Mouse (Mus musculus) T-helper 1 cell (primary cell): ENCODE results near the gene Sfxn5.

ENCODE experiments used
- in situ Hi-C: fragments of 300-600 bp; cut with MboI, MseI; formaldehyde crosslinking; loops from one replicate; pipeline ENCODE4 v1.15.1; 2025; ENCODE audit warnings: high pct_unique_total_duplicates

Gene Sfxn5

DNA sequence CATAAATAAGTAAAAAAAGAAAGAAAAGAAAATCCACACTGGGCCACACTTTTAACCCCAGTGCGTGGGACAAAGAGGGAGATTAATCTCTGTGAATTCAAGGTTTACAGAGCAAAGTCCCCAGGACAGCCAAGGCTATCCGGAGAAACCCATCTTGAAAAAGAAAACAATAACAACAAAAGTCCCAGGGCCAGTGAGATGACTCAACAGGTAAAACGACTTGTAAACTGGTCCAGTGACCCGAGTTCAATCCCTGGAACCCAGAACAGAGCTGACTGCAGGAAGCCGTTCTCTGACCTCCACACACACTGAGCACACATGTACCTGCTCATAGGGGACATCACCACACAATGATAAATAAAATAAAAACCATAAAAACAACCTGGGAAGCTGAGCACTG is 31.2 kb upstream of the Sfxn5 start:
- in situ Hi-C loops = no loop called here

DNA sequence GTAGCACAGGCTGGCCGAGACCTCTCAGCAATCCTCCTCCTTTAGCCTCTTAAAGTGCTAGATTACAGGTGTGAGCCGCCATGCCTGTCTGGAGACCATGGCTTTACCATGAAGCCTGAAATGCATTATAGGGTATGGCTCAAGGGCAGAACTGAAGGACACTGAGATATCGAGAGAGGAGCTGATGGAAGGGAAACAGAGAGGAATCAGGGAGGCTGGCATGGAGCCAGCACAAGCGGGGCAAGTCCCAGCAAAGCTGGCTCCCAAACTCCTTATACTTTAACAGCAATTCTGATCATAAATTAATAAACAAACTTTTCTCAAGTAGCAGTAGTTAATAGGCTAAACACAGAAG is 30.7 kb upstream of the Sfxn5 start:
- in situ Hi-C loops = no loop called here

DNA sequence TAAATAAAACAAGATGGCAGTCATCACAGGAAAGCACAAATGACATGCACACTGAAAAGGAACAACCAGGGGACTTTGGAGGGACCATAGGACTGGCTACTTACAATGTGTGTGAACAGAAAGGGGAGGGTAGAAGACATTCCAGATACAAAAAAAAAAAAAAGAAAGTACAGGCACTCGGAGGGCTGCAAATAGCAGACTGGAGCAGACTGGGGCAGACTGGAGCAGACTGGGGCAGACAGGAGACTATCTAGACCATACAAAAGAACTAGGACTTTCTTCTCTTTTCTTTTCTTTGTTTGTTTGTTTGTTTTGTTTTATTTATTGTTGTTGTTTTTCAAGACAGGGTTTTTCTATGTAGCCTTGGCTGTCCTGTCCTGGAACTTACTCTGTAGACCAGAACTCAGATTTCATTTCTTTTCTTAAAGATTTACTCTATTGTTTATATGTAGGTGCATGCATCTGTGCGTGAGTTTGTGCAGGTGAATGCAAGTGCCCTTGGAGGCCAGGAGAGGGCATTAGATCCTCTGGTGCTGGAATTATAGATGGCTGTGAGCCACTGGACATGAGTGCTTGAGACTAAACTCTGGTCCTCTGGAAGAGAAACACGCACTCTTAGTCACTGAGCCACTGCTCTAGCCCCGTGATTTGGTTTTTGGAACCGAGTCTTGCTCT is 30.1 kb upstream of the Sfxn5 start:
- in situ Hi-C loops = no loop called here

DNA sequence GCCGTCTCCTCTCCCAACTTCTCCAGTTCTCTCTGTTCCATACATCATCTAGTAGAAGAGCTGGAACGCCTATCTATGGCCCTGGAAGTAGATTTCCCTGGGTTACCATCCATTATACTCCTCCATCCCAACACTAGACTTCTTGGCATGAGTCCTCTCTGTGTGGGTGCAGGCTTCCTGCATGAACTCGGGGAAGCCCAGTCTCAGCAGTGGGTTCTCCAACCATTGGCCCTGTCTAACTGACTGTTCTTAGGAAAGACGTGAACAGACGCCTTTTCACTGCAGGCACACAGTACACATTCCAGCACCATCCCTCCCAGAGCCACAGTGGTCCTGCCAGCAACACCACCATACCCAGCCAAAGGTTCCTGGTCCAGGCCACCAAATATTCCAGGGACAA is 29.4 kb upstream of the Sfxn5 start:
- in situ Hi-C loops = no loop called here

DNA sequence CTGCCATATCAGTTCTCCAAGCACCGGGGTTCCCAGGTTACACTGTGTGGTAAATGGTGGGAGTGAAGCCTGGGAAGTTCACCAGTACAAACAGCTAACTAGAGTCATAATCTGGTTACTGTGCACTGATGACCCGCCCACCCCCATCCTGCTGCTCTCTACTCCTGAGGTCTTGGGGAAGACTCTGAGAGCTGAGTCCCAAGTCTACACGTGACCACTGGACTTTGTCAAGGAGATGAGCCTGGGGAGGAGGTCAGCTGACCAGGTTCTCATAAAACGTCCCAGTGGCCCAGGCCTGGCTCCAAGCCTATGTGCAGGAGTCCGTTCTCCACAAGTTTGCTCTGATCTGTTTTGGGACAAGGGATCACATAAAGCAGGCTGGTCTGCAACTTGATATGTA is 27.1 kb upstream of the Sfxn5 start:
- in situ Hi-C loops = no loop called here

DNA sequence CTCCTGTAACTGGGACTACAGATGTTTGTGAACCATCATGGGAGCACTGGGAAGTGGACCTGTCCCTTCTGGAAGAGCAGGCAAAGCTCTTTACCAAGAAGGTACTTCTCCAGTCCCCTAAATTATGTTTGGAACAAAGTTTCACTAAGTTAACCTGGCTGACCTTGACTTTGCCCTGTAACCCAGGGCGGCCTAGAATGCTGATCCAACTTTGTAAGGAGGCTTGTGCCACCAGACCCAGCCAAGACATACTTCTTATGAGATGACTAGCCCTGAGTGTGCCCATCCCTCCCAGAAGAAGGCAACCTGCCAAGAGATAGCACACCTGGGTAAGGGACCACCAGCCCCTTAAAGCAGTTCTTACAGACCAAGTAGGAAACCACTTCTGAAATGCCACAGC is 25.7 kb upstream of the Sfxn5 start:
- in situ Hi-C loops = no loop called here

DNA sequence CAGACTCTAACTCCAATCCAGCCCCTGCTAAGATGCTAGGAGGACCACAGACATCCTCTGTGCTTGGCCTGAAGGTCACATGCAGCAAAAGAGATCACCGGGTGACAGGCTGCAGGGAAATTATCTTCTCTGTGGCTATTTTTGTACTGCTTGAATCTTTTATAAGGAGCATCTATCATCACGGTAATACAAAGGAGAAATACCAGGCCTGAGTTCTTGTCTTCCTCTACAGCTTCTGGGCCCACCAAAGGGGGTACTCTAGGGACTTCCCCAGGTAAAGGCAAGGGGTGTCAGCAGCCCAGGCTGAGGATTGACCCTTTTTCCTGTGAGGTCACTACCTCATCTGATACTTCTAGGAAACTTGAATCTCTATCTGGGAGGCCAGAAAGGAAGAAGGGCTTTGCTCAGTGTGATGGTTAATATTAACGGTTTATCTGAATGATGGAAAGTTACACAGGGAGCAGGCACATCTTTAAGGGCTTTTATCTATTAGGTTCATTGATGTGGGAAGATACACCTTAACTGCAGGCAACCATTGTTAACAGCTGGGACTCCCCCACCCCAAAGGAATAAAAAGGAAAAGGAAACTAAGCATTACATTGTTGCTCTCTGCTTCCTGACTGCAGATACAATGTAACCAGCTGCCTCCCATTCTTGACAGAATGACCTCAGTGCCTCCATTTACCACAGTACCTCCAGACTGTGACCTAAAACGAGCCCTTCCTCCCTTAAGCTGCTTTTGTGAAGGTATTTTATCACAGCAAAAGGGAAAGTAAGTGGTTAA is 23.7 kb upstream of the Sfxn5 start:
- in situ Hi-C loops = no loop called here

DNA sequence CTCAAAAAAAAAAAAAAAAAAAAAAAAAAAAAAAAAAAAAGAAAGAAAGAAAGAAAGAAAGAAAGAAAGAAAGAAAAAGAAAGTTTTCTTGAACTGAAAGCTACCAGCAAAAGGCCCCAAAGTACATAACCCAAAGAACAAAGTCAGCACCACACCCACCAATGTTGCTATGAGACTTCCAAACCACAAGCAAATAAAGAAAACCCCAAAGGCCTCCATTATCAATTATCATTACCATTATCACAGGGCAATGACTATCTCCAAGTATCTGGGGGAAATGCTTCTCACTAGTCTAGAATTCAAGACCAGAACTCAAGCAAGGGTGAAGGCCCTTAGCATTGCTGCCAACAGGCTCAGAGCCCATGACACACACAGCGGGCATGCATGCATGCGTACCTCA is 22.5 kb upstream of the Sfxn5 start:
- in situ Hi-C loops = no loop called here

DNA sequence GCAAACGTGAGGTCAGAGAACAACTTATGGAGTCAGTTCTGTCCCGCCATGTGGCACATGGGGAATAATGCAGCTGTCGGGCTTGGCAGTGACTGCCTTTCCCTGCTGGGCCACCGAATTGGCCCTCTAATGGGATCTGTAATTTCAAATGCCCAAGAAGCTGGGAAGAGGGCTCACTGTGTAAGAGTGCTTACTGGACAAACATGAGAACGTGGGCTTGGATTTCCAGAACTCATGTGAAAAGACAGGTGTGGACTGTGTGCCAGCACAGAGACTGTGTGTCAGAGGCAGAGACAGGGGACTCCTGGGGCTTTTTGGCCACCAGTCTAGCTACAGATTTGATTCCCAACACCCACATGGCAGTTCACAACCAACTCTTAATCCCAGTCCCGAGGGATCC is 21.5 kb upstream of the Sfxn5 start:
- in situ Hi-C loops = no loop called here

DNA sequence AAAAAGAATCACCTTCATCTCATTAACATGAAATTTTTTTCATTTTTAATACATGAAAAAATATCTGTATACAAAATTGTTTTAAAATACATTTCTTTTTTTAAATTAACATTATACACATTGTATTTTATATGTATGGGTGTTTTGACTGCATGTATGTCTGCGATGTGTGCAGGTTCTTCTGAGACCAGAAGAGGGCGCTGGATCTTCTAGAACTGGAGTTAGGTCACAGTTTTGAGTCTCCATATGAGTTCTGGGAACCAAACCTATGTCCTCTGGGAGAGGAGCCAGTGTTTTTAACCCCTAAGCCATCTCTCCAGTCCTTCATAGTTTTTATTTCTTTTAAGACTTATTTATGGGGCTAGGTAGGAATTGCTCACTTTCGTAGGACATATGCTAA is 20.5 kb upstream of the Sfxn5 start:
- in situ Hi-C loops = no loop called here

DNA sequence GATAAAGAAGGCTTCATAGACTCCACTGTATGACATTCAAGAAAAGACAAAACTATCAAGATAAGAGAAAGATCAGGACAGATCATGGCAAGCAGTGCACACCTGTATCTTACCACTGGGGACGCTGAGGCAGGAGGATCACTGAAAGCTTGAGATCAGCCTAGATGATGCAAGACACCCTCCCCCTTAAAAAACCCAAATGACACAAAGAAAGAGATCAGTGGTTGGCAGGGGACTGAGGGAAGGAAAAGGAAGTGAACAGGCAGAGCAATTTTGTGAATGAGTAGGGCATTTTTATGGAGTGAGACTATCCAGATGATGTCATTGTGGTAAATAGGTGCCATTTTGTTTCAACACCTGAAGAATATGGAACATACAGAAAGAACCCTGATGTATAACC is 16.9 kb upstream of the Sfxn5 start:
- in situ Hi-C loops = no loop called here

DNA sequence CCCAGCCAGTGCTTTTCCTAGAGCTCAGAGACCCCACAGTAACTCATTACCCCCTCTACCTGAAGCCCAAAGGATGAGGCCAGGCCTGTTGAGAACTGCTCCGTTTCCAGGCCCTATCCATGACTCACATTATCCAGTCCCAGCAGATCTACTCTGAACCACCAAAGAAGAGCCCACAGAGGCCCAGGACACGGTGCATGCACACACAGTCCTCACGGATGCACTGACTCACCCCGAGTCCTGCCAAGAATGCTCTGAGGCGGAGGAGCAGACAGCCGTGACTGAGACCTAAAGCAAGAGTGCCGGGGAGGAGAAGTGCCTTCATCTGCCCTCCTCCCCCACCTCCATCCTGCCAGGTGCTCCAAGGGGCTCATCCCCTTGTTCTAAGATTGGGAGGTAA is 16.0 kb upstream of the Sfxn5 start:
- in situ Hi-C loops = loop anchor here (5.0 kb wide), 1 partner anchor 38 kb away; no protein-coding TSS in a partner anchor

DNA sequence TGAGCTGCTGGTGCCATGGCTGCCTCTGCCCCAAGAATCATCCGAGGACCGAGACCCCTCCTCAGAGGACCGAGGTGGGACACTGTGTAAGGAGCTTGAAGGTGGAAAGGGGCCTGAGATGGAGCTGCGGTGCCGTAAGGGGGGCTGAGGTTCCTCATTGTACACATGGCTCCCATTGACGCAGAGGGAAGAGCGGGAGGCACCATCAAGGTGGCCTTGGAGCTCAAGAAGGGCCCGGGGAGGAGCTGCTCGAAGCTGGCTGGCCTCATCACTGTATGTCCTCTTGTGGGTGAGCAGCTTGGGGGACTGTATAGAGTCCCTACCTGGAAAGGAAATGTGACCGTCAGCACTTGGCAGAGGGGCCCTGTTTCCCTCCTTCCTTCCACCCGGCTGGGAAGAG is 14.9 kb upstream of the Sfxn5 start:
- in situ Hi-C loops = loop anchor here (5.0 kb wide), 1 partner anchor 39 kb away; no protein-coding TSS in a partner anchor

DNA sequence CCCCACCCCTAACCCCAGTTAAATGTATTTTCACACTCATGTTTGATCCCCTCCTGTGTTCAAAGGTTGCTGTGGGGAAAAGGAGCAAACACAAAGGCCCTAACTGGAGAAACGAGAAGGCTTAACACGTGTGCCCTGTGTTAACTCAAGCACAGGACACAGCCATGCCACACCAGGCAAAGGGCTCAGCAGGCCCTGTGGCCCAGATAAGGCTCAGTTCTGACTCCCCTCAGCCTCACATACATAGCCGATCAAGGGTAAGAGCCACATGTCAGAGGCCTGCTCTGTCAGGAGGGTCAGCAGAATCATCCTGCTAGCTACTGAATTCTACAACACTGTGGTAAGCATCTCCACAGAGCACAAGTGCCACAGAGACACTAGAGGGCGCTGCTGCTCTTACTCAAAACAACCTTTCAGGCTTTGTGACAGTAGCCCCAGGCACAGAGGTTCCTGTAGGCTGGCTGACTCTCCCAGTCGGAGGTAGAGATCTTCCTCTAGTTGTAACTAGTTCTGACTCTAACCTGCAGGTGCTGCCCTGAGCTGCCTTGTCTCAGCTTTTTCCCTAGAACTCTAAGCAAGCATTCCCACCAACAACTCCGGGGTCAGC is 12.9 kb upstream of the Sfxn5 start:
- in situ Hi-C loops = loop anchor here (5.0 kb wide), 1 partner anchor 41 kb away; no protein-coding TSS in a partner anchor

DNA sequence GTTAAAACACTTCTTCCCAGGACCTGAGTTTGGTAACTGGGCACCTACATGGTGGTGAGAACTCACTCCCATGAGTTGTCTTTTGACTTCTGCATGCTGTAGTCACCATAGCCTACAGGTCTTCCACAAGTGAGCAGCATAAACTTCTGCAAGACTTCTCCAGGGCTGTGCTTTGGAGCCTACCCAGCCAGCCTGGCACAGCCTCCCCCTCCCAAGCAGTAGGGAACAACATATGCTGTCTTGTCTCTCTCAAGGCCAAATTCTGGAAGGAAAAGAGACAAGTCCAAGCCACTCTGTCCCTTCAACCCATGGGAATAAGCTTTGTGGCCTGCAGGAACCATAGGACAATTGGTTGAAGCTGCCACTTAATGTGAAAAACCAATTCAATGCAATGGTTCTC is 11.7 kb upstream of the Sfxn5 start:
- in situ Hi-C loops = loop anchor here (5.0 kb wide), 1 partner anchor 42 kb away; no protein-coding TSS in a partner anchor

DNA sequence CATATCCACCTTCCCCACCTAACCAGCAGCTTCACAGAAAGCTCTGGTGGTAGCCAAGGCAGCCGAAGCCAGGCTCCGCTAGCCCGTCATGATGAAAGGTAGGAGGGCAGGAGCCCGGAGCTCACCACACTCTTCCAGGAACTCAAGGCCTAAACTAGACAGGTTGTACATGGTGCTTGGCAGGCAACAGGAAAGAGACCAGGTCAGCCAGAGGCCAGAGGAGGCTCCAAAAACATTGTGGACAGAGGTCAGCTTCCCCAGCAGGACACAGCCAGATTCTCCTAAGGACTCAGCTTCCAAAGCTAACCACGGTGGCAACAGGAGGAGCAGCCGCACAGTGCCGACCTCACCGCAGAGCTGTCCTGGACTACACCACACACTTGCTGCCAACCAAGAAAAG is 9.8 kb upstream of the Sfxn5 start:
- in situ Hi-C loops = no loop called here

DNA sequence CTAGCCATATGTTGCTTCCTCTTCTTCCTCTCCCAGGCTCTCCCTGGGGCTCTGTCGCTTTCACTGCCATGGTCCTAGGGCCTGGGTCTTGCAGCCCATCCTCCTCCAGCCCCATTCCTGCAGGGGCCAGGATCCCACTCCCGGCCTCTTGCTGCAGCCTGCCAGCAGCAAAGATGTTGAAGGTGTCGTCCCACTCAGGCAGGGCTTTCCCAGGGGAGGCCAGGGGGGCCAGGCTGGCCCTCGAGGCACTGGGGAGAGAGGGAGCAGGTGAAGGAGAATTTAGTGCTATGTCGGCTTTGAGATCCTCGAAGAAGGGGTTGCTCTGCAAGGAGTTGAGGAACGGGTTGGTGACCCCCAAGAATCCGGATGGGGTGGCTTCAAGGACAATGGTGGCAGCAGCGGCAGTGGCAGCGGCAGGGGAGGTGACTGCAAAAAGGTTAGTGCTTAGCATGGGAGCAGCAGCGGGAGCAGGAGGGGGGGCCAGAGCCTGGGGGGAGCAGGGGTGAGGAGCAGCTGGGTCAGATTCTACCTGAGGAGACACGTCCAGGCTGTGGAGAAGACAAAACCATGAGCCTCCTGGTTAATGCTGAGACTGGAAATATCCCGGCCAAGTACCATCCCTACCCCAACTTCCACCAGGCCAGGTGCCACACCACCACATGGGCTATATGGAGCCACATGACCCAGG is 8.7 kb upstream of the Sfxn5 start:
- in situ Hi-C loops = no loop called here

DNA sequence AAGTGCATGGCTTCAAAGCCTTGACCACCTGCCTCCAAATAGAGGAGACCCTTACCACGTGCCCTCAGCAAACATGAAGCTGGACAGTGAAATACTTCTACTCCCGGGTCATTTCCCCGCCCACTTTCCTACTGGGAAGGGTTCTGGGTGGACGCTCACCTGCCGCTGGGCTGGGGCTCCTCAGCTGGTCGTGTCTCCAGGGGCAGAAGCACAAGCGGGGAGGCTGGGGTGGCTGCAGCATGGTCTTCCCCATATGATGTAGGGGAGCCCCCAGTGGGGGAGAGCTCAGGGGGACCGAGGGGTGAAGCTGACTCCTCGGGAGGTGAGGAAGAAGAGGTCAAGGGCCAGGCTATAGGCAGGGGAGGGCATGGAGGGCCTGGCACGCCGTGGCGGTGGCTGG is 7.0 kb upstream of the Sfxn5 start:
- in situ Hi-C loops = no loop called here

DNA sequence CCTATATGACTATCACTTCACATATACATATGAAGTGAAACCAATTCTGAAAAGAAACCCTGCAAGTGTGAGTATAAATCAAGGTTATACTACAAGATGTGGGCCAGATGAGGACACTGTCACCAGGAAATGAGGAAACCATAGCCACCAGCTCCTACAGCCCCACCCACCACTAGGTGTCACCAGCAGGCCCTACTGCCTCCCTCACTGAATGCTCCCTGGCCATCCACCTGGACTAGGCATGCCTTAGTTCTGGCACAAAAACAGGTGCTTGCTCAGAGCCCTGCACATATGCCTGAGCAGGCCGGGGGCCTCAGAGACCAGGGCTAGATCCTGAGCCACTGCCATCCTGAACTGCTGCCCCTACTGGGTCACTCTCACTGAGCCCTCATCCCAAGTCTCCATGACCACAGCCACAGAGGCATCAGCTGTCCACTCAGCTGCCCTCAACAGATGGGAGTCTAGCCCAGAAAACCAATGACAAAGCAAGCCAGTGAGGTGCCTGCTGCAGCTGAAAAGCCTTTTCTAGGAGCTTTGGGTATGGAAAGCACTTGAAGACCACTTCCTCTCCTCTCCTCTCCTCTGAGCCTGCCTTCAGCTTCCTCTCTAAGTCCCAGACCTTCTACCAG is 6.2 kb upstream of the Sfxn5 start:
- in situ Hi-C loops = no loop called here

DNA sequence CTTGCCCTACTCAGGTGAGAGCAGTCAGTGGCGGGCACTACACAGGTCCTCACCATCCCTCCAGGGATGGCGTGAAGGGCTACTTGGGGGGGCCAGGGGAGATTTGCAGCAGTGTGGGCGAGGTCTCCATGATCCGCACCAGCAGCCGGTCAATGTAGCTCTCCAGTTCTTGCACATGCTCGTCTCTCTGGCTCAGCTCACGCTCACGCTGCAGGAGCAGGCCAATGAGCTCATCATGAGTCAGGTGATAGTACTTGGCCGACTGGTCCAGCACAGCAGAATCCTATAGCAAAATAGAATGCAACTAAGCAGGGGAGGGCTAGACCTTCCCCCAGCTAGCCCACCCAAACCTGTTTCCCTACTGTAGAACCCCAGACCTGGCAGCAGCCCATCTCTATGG is 3.7 kb upstream of the Sfxn5 start:
- in situ Hi-C loops = no loop called here

DNA sequence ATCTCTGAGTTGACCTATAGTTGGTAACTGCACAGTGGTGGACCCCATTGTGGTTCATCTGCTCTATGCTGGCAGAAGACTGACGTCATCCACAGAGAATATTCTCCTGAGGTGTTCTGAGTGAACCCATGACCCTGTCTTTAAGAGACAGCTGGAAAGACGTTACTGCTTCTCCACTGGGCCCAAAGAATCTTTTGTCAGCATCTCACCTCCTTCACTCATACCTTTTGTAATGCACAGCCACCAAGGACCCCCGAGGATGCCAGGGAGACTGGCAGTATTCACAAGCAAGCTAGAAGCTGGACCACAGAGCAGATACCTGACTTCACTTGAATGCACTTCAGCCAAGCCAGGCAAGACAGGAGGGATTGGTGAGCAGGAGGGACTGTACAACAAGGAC is 2.1 kb upstream of the Sfxn5 start:
- in situ Hi-C loops = no loop called here

DNA sequence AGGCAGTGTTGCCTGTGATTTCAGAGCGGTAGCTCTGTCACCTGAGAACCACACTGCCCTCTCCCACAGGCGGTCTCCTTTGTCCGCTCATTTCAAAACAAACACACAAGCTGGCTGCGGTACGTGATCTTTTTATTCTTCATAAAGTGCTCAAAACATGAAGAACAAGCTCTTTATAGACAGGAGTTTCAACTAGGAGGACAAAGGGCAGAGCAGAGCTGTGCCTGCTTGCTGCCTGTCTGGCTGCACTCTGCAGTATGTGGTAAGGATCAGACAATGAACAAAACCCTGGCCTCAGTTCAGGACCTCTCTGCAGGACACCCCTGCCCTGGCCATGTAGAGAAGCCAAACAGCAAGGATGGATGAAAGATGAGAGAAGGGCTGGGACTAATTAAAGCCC is 1.6 kb upstream of the Sfxn5 start:
- in situ Hi-C loops = no loop called here
